ENCODE assay signal across 9 mouse cellular contexts in genomic region chr1:91411631-91412285, GRCm38 (mm10). TPM values are rescaled to one million over a fixed set of nuclear protein-coding genes. Genes with fewer than 3 reads are reported as not detected.
DNase-seq lines count a peak whose midpoint lies in the region; ATAC-seq lines count a peak whose summit lies in the region.
"Had no signal": no experiment of that assay in that cellular context is flagged by ENCODE, and none has a peak within 500 bp of the region (broad histone marks: within the 10 kb centered on the region; RNA-seq: fewer than 3 reads in every experiment).

No protein-coding gene starts in this region.

- peak overlapping the region; percentile 90 for H3K9ac ChIP-seq in liver, embryonic 11.5 days (ENCODE audit: low read depth, low read length)
- peak overlapping the region; percentile 73; the same call in 1 of the 2 replicates for H3K9ac ChIP-seq in stomach, embryonic 15.5 days

- peaks cover 46% of the 10 kb centered on the region for H3K4me1 ChIP-seq in megakaryocyte, embryonic 14.5 days
- H3K4me1 ChIP-seq in liver, embryonic 11.5 days (replicated peaks; ENCODE audit: control insufficient read depth, insufficient read depth, low read length) = peaks cover 12% of the 10 kb centered on the region
- peaks cover 30% of the 10 kb centered on the region for H3K4me1 ChIP-seq in stomach, embryonic 15.5 days

- H3K27ac ChIP-seq in liver, embryonic 11.5 days (ENCODE audit: low read depth, low read length) = no peak overlapping the region
- H3K27ac ChIP-seq in stomach, embryonic 15.5 days = no peak overlapping the region

- peaks cover 23% of the 10 kb centered on the region for H3K36me3 ChIP-seq in megakaryocyte, embryonic 14.5 days (replicated peaks; ENCODE audit: low read length)
- no peaks in the 10 kb centered on the region for H3K36me3 ChIP-seq in liver, embryonic 11.5 days (ENCODE audit: control insufficient read depth, insufficient read depth, low read length)
- 0 out of 2 replicates have a peak, but pooled peaks cover 4% of the 10 kb centered on the region for H3K36me3 ChIP-seq in stomach, embryonic 15.5 days

- WGBS in liver, embryonic 11.5 days = 69% methylated on average over 8 of the region's 8 CpGs
- 62% methylated on average over 8 of the region's 8 CpGs for WGBS in stomach, embryonic 15.5 days

- no peaks in the 10 kb centered on the region for H3K9me3 ChIP-seq in megakaryocyte, embryonic 14.5 days
- no peaks in the 10 kb centered on the region for H3K9me3 ChIP-seq in liver, embryonic 11.5 days (ENCODE audit: control insufficient read depth, low read length)
- no peaks in the 10 kb centered on the region for H3K9me3 ChIP-seq in stomach, embryonic 15.5 days

- DNase-seq in cerebellum, adult 11-12 months = peak; percentile 55
- no peak for DNase-seq in cerebellum, adult 11 months
- DNase-seq in liver, embryonic 11.5 days (ENCODE audit: low spot score) = no peak
- no peak for DNase-seq in embryo, embryonic 10.5 days (ENCODE audit: low spot score)
- DNase-seq: kidney, adult 18-20 months had no signal

- H3K27me3 ChIP-seq in megakaryocyte, embryonic 14.5 days (replicated peaks) = peaks cover 8% of the 10 kb centered on the region
- no peaks in the 10 kb centered on the region for H3K27me3 ChIP-seq in liver, embryonic 11.5 days (replicated peaks; ENCODE audit: control insufficient read depth, insufficient read depth, low read length)
- H3K27me3 ChIP-seq in stomach, embryonic 15.5 days (replicated peaks) = no peaks in the 10 kb centered on the region

- peak overlapping the region; percentile 98 for H3K4me3 ChIP-seq in megakaryocyte, embryonic 14.5 days (replicated peaks)
- peak overlapping the region; percentile 79 for H3K4me3 ChIP-seq in liver, embryonic 11.5 days (ENCODE audit: low read depth, low read length)
- peak overlapping the region; percentile 80 for H3K4me3 ChIP-seq in stomach, embryonic 15.5 days (replicated peaks)

- peak overlapping the region; percentile 99 for H3K4me2 ChIP-seq in liver, embryonic 11.5 days
- H3K4me2 ChIP-seq in stomach, embryonic 15.5 days = peak overlapping the region; percentile 99

- ATAC-seq in megakaryocyte, adult 5-6 weeks (ENCODE audit: poor library complexity, severe bottlenecking) = no peak
- ATAC-seq in liver, embryonic 11.5 days (replicated peaks; ENCODE audit: low FRiP score) = no peak
- ATAC-seq in stomach, embryonic 15.5 days (ENCODE audit: insufficient read depth, low FRiP score, low read depth) = no peak
- no peak for ATAC-seq in granulocyte monocyte progenitor cell, adult 5-6 weeks (replicated peaks; ENCODE audit: poor library complexity, severe bottlenecking)

RNA-seq across cellular contexts. Expression of gene Hes6, which starts 2.1 kb away (rescaled TPM):
- polyA plus RNA-seq in megakaryocyte, embryonic 14.5 days (2012; ENCODE audit: insufficient read depth, low replicate concordance) = 41.6 and 60.4 TPM in 2 replicates
- 31.4 and 37.5 TPM in 2 replicates for total RNA-seq in megakaryocyte, adult 5-6 weeks (2015)
- 29.1 and 30.8 TPM in 2 replicates for total RNA-seq in megakaryocyte, adult 5-6 weeks (2017)
- polyA plus RNA-seq in liver, embryonic 11.5 days (2014; fragmentation: Nextera tagmentation; extraction: Ambion mirVana) = 50.8 and 51.8 TPM in 2 replicates
- polyA plus RNA-seq in stomach, embryonic 15.5 days (2015; fragmentation: Nextera tagmentation; extraction: Ambion mirVana) = 82.9 and 89.5 TPM in 2 replicates
- total RNA-seq in granulocyte monocyte progenitor cell, adult 5-6 weeks (2014; fragmentation: Nextera tagmentation) = 45.9 and 51.9 TPM in 2 replicates
- total RNA-seq in granulocyte monocyte progenitor cell, adult 5-6 weeks (2017) = 29.1 TPM in 2 replicates

RNA-seq across cellular contexts. Expression of gene Ilkap, which starts 13.1 kb away (rescaled TPM):
- polyA plus RNA-seq in megakaryocyte, embryonic 14.5 days (2012; ENCODE audit: insufficient read depth, low replicate concordance) = 13.9 and 52.5 TPM in 2 replicates
- total RNA-seq in megakaryocyte, adult 5-6 weeks (2015) = 67.5 and 71.0 TPM in 2 replicates
- total RNA-seq in megakaryocyte, adult 5-6 weeks (2017) = 90.9 and 102 TPM in 2 replicates
- polyA plus RNA-seq in liver, embryonic 11.5 days (2014; fragmentation: Nextera tagmentation; extraction: Ambion mirVana) = 159 and 168 TPM in 2 replicates
- polyA plus RNA-seq in stomach, embryonic 15.5 days (2015; fragmentation: Nextera tagmentation; extraction: Ambion mirVana) = 119 and 128 TPM in 2 replicates
- 108 and 113 TPM in 2 replicates for total RNA-seq in granulocyte monocyte progenitor cell, adult 5-6 weeks (2014; fragmentation: Nextera tagmentation)
- total RNA-seq in granulocyte monocyte progenitor cell, adult 5-6 weeks (2017) = 109 and 111 TPM in 2 replicates

RNA-seq across cellular contexts. Expression of gene Erfe, which starts 45.5 kb away (rescaled TPM):
- 0.04 TPM in 1 of 2 replicates, not detected in the other for polyA plus RNA-seq in megakaryocyte, embryonic 14.5 days (2012; ENCODE audit: insufficient read depth, low replicate concordance)
- 0.07 TPM in 1 of 2 replicates, not detected in the other for total RNA-seq in megakaryocyte, adult 5-6 weeks (2015)
- total RNA-seq in megakaryocyte, adult 5-6 weeks (2017) = not detected in 2 replicates
- polyA plus RNA-seq in liver, embryonic 11.5 days (2014; fragmentation: Nextera tagmentation; extraction: Ambion mirVana) = 3.1 and 4.1 TPM in 2 replicates
- 3.2 and 3.7 TPM in 2 replicates for polyA plus RNA-seq in stomach, embryonic 15.5 days (2015; fragmentation: Nextera tagmentation; extraction: Ambion mirVana)
- total RNA-seq in granulocyte monocyte progenitor cell, adult 5-6 weeks (2014; fragmentation: Nextera tagmentation) = 0.24 TPM in 1 of 2 replicates, not detected in the other
- total RNA-seq in granulocyte monocyte progenitor cell, adult 5-6 weeks (2017) = 0.26 TPM in 1 of 2 replicates, not detected in the other

RNA-seq across cellular contexts. Expression of gene Per2, which starts 47.4 kb away (rescaled TPM):
- polyA plus RNA-seq in megakaryocyte, embryonic 14.5 days (2012; ENCODE audit: insufficient read depth, low replicate concordance) = 0.73 and 1.0 TPM in 2 replicates
- 1.9 and 3.0 TPM in 2 replicates for total RNA-seq in megakaryocyte, adult 5-6 weeks (2015)
- total RNA-seq in megakaryocyte, adult 5-6 weeks (2017) = 1.9 and 2.0 TPM in 2 replicates
- polyA plus RNA-seq in liver, embryonic 11.5 days (2014; fragmentation: Nextera tagmentation; extraction: Ambion mirVana) = 4.5 and 6.8 TPM in 2 replicates
- 5.4 and 6.5 TPM in 2 replicates for polyA plus RNA-seq in stomach, embryonic 15.5 days (2015; fragmentation: Nextera tagmentation; extraction: Ambion mirVana)
- 4.3 and 7.8 TPM in 2 replicates for total RNA-seq in granulocyte monocyte progenitor cell, adult 5-6 weeks (2014; fragmentation: Nextera tagmentation)
- total RNA-seq in granulocyte monocyte progenitor cell, adult 5-6 weeks (2017) = 3.2 and 8.7 TPM in 2 replicates
